Mouse (Mus musculus) left cerebral cortex, adult 11 months (tissue): ENCODE results near the gene Asb2.

Experiments used
- DNase-seq: peaks from one replicate; pipeline ENCODE4 v3.0.0; 2022; ENCODE audit warnings: low spot score

The Asb2 gene

DNA sequence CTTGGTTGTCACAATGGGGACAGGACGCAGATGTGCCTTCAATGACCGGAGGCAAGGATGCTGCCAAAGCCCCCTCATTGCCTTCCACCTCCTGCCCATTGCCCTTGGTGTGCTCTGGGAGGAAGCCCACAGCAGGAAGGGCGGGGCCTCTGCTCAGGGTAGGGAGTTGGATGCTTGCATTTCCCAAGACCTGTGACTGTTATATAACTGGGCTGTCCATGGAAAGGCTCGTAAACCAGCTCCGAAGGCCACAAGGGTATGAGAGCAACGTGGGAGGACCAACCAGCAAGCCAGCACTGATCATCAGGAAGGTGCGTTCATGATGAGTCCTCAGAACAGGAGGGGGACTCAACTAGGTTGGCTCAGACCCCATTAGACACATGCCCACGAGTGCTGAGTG, 5.0 kb upstream of the Asb2 start:
- no peak for DNase-seq

DNA sequence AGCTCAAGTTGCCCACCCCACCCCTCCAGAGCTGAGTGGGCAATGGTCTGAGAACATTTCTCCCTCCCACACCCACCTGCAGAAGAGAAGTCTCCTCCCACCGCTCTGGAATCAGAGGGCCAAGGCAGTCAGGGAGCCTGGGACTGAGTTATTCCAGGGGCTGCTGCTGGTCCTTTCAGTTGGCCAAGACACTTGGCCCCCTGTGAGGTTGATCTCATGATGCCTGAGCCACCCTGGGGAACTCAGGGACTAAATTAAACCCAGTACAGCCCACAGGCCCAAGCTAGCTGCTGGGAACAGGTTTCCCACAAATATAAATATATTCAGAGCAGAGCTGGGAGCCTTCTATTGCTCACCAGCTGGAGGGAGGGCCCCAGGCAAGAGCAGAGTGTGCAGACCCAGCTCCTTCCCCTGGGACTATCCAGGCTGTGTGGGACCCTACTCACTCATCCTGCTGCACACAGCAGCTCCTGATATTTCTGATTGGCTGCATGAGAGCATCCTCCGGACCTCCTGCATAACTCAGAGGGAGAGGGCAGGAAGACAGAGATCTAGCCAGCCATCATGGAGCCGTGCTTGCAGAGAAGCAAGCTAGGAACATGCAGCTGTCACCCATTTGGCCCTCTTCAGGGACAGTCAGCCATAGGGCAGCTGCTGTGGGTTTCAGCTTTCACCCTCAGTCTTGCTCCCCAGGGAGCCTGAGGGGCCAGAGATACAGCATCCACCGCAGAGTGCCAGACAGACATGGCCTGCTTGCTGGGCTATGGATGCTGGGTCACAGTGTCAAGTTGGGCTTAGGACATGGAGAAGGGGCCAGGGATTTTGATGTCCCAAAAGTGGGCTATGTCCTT, 3.4 kb upstream of the Asb2 start:
- DNase-seq, result no peak

DNA sequence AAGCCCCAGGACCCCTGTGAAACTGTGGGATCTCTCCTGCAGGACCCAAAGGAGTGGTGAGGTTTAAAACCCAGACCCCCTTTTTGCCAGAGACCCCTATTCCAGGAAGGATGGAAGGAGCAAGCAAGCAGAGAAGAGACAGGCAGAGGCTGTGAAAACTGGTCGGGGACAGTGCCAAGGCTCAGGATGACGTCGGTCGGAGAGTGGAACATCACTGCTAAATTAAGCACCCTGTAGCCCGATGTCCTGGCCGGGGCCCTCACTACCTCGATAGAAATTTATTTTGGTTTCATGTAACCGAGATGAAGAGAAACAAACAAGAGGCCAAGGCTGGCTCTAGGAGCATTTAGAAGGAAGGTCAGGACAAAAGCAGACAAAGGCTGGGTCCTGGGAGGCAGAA, 2.4 kb upstream of the Asb2 start:
- DNase-seq, result no peak

DNA sequence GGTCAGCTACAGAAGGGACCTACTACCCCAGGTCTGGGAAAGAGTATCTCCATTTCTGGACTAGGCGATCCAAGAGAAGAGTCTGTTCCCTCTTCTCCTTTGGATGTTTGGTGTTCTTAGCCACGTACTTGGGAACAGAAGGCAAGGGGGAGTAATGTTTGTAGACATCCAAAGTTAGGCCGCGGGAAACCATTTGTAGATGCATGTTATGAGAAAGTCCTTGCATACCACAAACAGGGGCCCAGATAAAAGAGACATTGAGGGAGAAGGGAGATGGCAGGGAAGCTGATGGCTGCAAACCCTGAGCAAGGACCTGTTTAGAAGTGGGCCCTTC, 581 bp upstream of the Asb2 start:
- no peak for DNase-seq

DNA sequence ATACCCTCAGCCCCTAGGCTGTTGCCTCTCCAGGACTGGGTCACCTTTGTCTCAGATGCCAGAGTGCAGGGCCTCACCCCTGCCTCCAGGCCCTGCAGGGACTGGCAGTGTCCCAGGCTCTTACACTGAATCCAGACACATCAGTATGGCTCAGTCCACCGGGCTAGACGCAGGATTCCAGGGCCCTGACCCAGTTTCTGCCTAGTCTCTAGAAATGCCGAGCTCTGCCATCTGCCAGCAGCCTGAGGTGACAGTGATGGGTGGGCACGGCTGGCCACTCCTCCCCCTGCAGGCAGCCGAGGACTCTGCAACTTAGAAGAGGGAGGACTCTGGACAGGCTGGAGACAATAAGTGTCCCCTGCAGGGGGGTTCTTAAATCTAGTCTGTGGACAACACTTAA, 2.3 kb downstream of the Asb2 start:
- DNase-seq, result no peak

DNA sequence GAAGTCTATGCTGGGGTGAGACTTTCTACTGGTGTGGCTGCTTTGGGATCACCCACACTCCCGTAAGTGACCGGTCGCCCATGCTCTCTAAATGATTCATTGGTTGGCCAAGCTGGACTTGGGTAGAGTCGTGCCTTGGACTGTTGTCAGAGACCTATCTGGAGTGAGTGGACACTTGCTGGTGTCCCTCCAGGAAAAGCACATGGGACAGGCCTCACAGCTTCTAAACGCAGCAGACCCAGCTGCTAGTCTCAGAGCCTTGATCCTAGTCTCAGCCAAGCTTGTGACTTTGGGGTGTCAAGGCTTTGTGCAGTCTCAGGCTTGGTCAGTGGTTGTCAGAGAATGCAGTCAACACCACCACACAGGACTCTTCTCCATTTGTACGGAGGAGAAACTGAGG, 3.1 kb downstream of the Asb2 start:
- no peak for DNase-seq

DNA sequence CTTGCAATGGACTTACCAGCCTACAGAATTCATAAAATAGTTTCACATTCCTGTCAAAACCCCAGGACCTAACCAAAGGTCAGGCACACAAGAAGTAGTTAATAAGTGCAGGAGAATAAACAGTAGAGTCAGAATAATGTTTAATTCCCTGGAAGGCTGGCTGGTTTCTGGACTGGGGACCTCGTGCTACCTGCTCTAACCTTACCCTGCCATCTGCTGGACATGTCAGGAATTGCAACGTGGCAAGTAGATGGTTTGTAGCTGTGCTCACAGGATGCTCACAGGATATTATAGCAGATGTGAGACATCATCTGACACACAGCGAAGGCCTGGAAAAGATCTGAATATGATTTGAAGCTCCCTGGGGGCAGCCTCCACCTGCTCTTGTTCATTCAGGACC, 7.3 kb downstream of the Asb2 start:
- DNase-seq, result peak; percentile 69

DNA sequence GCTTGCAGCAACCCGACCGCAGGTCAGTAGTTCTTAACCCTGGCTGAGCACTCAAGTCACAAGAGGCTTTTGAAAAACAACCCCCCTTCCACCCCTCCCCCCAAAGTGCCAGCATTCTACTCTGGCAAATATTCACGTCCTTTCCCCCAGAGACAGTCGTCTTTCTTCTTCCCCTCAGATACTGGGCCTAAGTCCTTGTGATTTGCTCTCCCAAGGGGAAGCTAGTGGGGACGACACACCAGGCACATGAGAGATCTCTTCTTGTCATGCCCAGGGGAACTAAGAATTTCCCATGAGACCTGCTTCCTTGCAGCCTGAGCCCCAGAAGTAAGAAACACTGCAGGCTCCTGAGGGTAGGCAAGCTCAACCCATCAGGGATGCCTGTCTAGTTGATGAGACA, 8.4 kb downstream of the Asb2 start:
- DNase-seq, result no peak

DNA sequence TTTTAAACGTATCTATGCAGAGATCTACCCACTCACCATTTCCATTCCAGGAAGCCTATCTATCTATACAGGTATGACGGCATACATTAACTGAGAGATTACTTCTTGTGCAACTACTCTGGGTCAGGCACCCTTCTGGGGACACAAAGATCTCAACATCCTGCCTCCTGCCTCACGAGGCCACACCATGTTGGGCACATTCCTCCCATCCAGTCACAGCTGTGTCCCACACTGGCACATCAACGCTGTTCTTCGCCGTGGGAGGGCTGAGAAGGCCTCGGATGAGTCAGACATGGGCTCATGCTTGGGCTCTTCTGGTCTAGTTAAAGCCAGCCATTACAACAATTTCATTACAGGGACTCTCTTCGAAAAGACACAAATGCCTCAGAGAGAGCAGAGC, 8.9 kb downstream of the Asb2 start:
- DNase-seq, result peak; percentile 43

DNA sequence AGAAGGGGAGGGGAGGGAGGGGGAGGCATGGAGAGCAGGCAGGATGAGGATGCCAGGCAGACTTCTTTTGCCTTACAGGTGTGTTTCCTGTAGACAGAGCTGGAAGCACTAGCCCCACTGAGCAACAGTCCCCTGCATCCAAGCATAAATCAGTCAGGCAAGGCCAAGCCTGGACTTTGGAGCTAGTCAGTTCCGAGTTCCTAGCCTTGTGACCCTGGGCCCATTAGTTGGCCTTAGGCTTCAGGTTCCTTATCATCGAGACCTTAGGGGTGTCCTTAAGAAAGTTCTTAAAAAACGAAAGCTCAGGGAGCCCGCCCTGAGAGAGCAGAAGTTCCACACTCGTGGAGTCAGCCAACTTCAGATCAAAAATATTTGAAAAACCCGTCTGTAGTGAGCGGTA, 10.9 kb downstream of the Asb2 start:
- no peak for DNase-seq

DNA sequence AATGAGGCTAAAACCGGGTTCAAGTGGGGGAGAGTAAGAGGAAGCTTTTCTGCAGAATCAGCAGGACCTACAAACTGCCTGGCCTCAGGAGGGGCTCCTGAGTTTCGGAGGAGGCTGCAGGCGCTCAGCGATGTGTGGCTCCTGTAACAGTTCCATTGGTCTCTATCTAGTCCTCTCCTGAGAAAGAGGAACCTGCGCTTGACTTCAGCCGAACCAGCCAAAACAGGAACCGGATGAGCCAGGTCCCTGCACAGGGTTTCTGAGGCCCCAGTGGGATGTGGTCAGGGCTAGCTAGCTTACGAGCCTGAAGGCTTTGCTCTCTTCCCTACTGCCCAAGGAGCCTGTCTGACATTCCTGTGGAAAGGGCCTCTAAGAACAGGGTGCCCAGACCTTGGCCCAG, 12.3 kb downstream of the Asb2 start:
- no peak for DNase-seq

DNA sequence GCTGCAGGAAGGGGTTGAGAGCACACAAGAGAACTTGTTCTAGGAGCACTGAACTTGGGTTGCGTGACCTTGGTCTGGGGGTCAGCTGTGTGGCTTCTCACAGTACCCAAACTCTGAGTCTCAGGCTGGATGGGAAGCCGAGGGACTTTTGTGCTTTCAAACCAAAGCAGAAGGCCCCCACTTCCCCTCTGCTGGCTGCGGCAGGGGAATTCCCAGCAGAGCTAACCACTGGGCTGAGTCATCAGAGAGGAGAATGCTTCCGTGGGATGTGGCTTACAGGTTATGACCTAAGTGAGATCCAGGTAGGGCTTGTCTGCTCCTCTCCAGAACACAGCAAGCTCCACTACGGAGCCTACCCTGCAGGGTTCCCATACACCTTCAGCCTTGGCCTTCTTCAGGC, 14.6 kb downstream of the Asb2 start:
- no peak for DNase-seq

DNA sequence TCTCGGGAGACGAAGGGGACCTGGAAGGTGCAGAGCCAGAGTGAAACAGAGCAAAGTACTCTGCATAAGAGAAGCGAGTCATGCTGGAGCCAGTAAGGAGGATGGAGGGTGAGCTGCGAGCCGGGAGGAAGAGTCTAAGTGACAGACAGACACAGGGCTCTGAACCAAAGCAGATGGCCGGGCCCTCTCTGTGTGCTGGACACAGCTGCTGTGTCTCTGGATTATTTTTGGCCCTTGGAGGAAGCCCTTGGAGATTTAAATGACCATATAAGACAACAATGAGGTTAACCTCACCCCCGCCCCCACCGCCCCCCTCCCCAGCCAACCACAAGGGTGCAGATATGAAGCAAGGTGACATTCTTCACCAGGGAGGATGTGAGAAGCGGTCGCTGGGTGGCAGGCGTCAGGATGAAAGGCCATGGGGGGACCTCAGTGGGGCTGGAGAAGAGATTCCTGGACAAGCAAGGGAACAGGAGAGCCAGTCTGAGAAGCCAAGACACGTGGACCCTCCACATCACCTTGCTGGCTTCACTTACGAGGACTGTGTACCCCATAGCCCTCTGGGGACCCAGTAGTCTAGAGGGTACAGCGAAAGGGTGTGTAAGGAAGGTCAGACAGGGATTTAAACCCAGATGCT, 17.5 kb downstream of the Asb2 start:
- no peak for DNase-seq

DNA sequence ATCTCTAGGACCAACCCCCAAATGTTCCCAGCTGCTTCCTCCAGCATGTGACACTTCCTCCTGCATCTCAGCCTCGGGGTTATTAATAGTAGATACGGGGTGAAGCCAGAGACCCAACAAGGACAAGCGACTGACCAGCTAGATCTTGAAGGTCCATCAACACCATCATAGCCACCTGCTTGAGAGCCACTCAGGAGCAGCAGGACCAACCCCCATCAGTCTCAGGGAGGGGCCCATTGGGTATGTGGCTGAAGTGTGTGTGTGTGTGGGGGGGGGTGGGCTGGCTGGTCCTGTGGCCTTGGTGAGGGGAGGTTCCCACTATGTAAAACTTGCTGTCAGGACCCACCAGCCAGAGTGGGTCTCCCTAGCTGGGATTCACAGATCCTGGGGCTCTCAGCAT, 19.0 kb downstream of the Asb2 start:
- no peak for DNase-seq

DNA sequence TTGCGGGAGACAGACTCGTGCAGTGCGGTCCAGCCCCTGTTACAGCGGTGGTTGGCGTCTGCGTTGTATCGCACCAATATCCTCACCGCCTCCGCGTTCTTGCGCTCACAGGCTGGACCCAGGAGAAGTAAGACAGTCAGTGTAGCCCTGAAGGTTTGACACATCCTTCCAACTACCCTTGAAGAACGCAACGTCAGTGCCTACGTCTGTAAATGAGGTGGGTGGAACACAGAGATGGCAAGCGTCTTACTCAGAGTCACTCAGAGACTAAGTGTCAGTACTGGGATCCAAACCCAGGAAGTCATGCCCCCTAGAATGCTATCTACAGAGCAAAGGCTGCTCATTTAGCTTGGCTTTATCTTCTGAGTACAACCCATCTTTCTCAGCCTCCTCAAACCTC, 22.4 kb downstream of the Asb2 start:
- DNase-seq, result no peak

DNA sequence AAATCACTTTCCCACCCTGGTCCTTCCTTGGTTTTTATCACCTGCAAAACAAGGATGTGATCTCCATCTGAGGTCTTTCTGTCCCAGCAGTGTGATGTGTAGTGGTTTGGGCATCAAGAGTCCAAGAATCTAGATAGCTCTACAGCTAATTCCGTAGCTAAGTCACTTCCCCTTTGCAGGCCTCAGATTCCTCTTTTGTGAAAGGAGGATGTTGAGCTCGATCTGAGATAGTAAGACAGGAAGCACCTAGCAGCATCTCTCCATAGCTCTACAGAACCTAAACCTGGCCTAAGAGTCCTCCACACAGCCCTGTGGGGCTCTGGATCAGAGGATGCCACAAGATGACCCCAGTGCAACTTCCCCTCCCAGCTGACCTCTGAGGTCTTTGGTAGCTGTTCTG, 22.9 kb downstream of the Asb2 start:
- DNase-seq, result no peak

DNA sequence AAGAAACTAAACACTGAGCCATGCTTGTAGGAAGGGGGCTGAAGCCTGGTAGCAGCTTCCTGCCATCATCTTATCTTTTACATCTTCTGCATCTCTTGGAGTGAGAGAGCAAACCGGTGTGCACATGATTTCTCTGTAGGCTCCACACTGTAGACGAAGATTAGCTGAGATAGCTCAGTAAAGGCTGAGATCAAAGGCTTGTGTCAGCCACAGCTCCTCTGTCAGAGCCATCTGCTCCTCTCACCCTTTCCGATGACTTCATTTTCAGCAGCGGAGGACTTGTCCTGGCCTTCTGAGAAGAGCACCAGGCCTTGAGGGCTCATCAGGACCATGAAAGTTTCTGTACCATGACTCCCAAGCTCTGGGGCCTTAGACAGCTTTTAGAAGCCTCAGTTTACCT, 24.3 kb downstream of the Asb2 start:
- no peak for DNase-seq

DNA sequence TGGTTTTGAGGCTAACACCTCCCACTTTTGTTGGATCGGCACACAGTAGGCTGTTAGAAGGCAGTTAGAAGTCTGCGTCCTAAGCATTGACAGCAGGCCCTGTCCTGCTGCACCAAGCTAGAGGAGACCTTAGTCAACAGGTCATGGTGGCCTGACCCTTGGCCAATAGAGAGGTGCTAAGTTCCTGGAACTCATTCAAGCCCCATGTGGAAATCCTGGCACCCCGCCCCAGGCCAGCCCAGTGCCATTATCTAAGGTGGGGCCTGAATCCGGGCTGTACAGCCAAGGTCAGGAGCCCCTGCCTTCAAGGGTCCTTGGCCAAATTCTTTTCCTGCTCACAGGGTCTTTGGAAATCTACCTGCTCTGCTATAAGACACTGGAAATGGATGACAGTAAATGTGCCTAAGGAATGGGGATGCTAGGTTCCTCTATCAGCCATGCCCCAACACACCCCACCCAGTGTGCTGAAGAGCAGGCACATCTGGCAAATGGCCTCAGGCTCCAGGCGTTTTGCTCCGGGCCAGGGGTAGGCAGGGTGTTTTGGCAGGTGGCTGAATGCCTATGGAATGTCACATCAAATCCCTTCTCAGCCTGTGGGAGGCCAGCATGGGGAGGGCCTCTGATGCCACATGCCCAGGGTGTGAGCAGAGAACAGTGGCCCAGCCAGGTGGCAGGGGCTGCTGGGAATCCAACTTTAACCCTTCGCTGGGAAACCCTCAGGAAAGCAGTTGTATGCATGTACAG, 27.2 kb downstream of the Asb2 start:
- no peak for DNase-seq

DNA sequence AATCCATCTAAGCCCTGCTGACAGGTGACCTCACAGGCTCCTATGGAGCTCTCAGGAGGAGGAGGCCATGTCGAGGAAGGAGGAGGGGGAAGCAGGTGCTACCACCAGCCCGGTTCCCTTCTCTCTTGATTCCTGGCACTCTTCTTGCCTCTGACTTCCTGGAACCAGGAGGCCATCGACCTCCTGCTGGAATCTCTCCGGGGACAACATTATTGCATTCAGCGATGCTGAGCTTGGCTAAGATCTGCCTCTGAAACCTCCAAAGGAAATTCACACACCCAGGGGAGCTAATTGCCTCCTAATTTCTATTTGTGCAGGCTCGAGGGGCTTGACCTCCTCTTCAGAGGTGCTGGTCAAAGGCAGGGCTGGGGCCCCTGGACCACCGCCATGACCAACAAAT, 28.7 kb downstream of the Asb2 start:
- no peak for DNase-seq

DNA sequence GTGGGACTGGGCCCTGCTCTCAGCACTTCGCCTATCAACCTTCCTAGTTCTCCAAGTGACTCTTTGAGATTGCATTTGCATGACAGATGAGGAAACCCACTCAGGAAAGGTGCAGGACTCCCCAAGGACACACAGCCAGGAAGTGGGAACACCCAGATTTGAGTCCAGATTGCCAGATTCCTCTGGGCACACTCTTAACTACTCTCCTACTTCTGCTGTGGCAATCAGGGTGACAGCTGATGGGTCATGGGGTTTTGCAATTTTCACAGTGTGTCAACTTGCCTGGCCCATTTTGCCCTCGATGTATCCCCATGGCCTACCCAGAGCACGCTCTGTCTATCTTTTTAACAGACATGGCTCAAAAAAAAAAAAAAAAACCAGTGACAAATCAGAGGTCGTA, 29.2 kb downstream of the Asb2 start:
- DNase-seq, result no peak

DNA sequence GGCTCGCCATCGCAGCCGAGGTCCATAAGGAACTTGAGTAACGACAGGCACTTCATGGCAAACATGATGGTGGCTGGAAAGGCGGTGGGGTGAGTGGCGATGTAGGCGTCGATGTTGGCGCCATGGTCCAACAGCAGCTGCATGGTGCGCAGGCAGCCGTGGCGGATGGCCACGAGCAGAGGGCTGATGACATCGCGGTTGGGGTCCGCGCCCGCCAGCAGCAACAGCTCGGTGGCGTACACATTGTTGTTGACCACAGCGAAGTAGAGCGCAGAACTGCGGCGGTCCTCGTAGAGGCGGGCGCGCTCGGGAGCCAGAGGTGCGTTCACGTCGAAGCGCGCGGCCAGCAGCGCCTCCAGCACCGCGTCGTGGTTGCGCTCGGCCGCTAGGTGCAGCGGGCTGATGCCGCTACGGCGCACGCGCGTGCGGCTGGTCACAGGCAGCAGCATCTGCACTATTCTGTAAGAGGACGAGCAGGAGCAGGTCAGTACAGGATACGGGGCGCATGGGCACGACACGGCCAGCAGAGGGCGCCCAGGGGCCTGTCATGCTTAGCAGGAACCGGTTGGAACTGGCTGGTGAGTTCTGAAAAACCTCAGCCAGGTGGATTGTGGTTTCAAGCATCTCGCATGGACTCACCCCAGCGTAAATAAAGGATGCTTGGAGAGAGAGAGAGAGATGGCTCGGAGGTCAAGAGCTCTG, 30.5 kb downstream of the Asb2 start:
- peak; percentile 83 for DNase-seq

DNA sequence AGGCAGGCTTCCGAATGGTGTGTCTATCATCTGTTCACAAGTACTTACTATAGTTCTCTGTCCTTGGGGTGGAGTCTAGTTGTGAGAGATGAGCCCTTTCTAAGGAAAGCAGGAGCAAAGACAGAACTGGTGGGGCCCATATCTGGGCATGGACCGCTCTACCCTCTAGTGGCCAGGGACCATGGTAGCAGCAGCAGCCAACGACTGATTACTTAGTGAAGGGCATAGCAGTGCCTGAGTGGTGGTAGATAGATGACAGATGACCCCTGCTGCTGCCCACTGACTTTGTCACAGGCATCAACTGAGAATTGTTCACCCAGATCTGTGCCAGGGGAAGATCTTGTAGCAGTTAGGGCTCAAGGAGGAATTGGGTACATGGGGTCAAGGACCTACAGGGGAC, 33.0 kb downstream of the Asb2 start:
- DNase-seq, result no peak
